Mouse (Mus musculus) C2C12 (cell line): ENCODE data around the gene 1700057G04Rik. TPM values are rescaled to one million over a fixed set of nuclear protein-coding genes. Genes with fewer than 3 reads are reported as not detected.

ENCODE experiments used
- H3K27me3 ChIP-seq: one replicate; pipeline ENCODE4 v1.6.1; 2011; ENCODE audit not compliant: control insufficient read depth, insufficient read depth, insufficient read length
- H3K36me3 ChIP-seq: one replicate; pipeline ENCODE4 v1.6.1; 2011; ENCODE audit not compliant: control insufficient read depth, insufficient read depth
- H3K4me3 ChIP-seq: one replicate; pipeline ENCODE4 v1.5.1; 2011; ENCODE audit warnings: mild to moderate bottlenecking, control low read depth; ENCODE audit not compliant: poor library complexity, insufficient read depth, severe bottlenecking
- H3K79me2 ChIP-seq: one replicate; pipeline ENCODE4 v1.6.1; 2011; ENCODE audit not compliant: control insufficient read depth, insufficient read depth
- H3K79me3 ChIP-seq: one replicate; pipeline ENCODE4 v1.6.1; 2011; ENCODE audit warnings: low read depth, control low read depth
- H3ac ChIP-seq: one replicate; pipeline ENCODE3; 2011; ENCODE audit warnings: low read depth; ENCODE audit not compliant: control insufficient read depth, insufficient read length
- CEBPB ChIP-seq: IDR thresholded peaks from one replicate; pipeline ENCODE4 v1.6.1; 2011; ENCODE audit warnings: low read depth, mild to moderate bottlenecking, control low read depth, moderate library complexity
- CTCF ChIP-seq: IDR thresholded peaks from one replicate; pipeline ENCODE4 v1.5.1; 2011; ENCODE audit not compliant: control insufficient read depth, insufficient read depth, insufficient read length
- FOSL1 ChIP-seq: IDR thresholded peaks from one replicate; pipeline ENCODE4 v1.8.0; 2011; ENCODE audit warnings: mild to moderate bottlenecking, low read length; ENCODE audit not compliant: poor library complexity, insufficient read depth, severe bottlenecking
- MAX ChIP-seq: IDR thresholded peaks from one replicate; pipeline ENCODE4 v1.6.1; 2011; ENCODE audit warnings: mild to moderate bottlenecking, control low read depth
- MYOD1 ChIP-seq: IDR thresholded peaks from one replicate; pipeline ENCODE4 v1.6.1; 2011; ENCODE audit warnings: low read depth; ENCODE audit not compliant: control insufficient read depth, insufficient read length
- MYOG ChIP-seq: IDR thresholded peaks from one replicate; pipeline ENCODE4 v1.6.1; 2011; ENCODE audit not compliant: control insufficient read depth, insufficient read length; ENCODE audit errors: extremely low read depth
- USF1 ChIP-seq: IDR thresholded peaks from one replicate; pipeline ENCODE4 v1.6.1; 2011; ENCODE audit warnings: low read depth, mild to moderate bottlenecking, control low read depth, moderate library complexity
- long read RNA-seq, 2 experiments: library from polyadenylated mRNA; unstranded; transcript quantifications; one replicate each; pipeline ENCODE4 v2.0.0; 2019 to 2020
- polyA plus RNA-seq: library from polyadenylated mRNA; unstranded; fragments of >200 nt; fragmentation: generic; extraction: Trizol; gene quantifications from one replicate; pipeline ENCODE4 v1.2.1, GENCODE M21; 2012; ENCODE audit warnings: missing spikeins

1700057G04Rik gene
- polyA plus RNA-seq: 0.08 TPM
- long read RNA-seq, experiment 1: 0 reads
- long read RNA-seq, experiment 2: 0 reads

GRCm38 (mm10) chr9:92309077-92309476, at the start of gene 1700057G04Rik:
1700057G04Rik (plus strand) TSS chr9:92309377.
- Histone ChIP-seq H3K4me3 (no peak within 1 kb of the TSS), H3ac (no peak within 1 kb of the TSS), H3K79me3 (no peaks in the 10 kb centered on the region), H3K36me3 (no peaks in the 10 kb centered on the region), H3K79me2 (no peaks in the 10 kb centered on the region), H3K27me3 (no peaks in the 10 kb centered on the region)
- TF ChIP-seq MYOD1: no peak
- no peak for TF ChIP-seq MAX
- TF ChIP-seq CTCF: no peak

- Histone ChIP-seq H3K27me3 (no peaks in the 10 kb centered on the region), H3K4me3 (no peak overlapping the region), H3K36me3 (peaks cover 68% of the 10 kb centered on the region), H3K79me2 (peaks cover 24% of the 10 kb centered on the region), H3K79me3 (peaks cover 8% of the 10 kb centered on the region), H3ac (no peak overlapping the region)
- TF ChIP-seq CTCF (no peak), MAX (no peak), FOSL1 (no peak), MYOG (no peak), USF1 (no peak), CEBPB (no peak), MYOD1 (no peak)
Observed at GRCm38 (mm10) chr9:92260481-92261159, 48.6 kb upstream of the 1700057G04Rik start.

GRCm38 (mm10) chr9:92265719-92266118, 43.5 kb upstream of the 1700057G04Rik start:
- H3K79me2 ChIP-seq: no peaks in the 10 kb centered on the region
- no peak for TF ChIP-seq USF1
- TF ChIP-seq MYOG: no peak
- TF ChIP-seq CTCF: no peak
- no peak for TF ChIP-seq CEBPB
- H3K27me3 ChIP-seq: no peaks in the 10 kb centered on the region
- peaks cover 90% of the 10 kb centered on the region for H3K36me3 ChIP-seq
- no peaks in the 10 kb centered on the region for H3K79me3 ChIP-seq
- no peak overlapping the region for H3K4me3 ChIP-seq
- no peak overlapping the region for H3ac ChIP-seq

GRCm38 (mm10) chr9:92266558-92267171, 42.5 kb upstream of the 1700057G04Rik start:
- TF ChIP-seq USF1: no peak
- TF ChIP-seq FOSL1: no peak
- TF ChIP-seq MYOG: no peak
- TF ChIP-seq CEBPB: no peak
- no peak for TF ChIP-seq CTCF
- no peak for TF ChIP-seq MYOD1
- no peak for TF ChIP-seq MAX
- Histone ChIP-seq H3ac (no peak overlapping the region), H3K4me3 (no peak overlapping the region), H3K79me2 (no peaks in the 10 kb centered on the region), H3K36me3 (peaks cover 88% of the 10 kb centered on the region), H3K79me3 (no peaks in the 10 kb centered on the region), H3K27me3 (no peaks in the 10 kb centered on the region)

- H3K79me2 ChIP-seq: no peaks in the 10 kb centered on the region
Observed at GRCm38 (mm10) chr9:92267732-92268131, 41.4 kb upstream of the 1700057G04Rik start.

More at GRCm38 (mm10) chr9:92267732-92268131, 41.4 kb upstream of the 1700057G04Rik start:
- no peak overlapping the region for H3ac ChIP-seq
- H3K36me3 ChIP-seq: peaks cover 85% of the 10 kb centered on the region
- no peaks in the 10 kb centered on the region for H3K79me3 ChIP-seq
- H3K27me3 ChIP-seq: no peaks in the 10 kb centered on the region
- TF ChIP-seq CTCF (no peak), MYOG (no peak), FOSL1 (no peak), USF1 (peak; percentile 15)
- H3K4me3 ChIP-seq: no peak overlapping the region
